Mouse (Mus musculus) limb, embryonic 10.5 days (tissue): ENCODE results near the gene Cd300a. TPM values are rescaled to one million over a fixed set of nuclear protein-coding genes. Genes with fewer than 3 reads are reported as not detected.
A peak's percentile ranks its signal among the peaks of the same experiment; 100 is the strongest.

Experiments used
- DNase-seq: peaks from one replicate; pipeline ENCODE4 v3.0.0-alpha.2; 2017; ENCODE audit warnings: low spot score
- H3K27ac ChIP-seq: fragments of 300-500 bp; sonication (generic); 2 replicates; pipeline ENCODE4 v1.5.1; 2016; ENCODE audit warnings: mild to moderate bottlenecking
- H3K27me3 ChIP-seq: fragments of 300-500 bp; sonication (generic); 2 replicates; pipeline ENCODE4 v1.6.1; 2016; ENCODE audit warnings: low read depth, mild to moderate bottlenecking; ENCODE audit not compliant: poor library complexity, severe bottlenecking
- H3K36me3 ChIP-seq: fragments of 300-500 bp; sonication (generic); 2 replicates; pipeline ENCODE4 v1.6.1; 2016; ENCODE audit warnings: mild to moderate bottlenecking, moderate library complexity
- H3K4me1 ChIP-seq: fragments of 300-500 bp; sonication (generic); 2 replicates; pipeline ENCODE4 v1.6.1; 2016
- H3K4me3 ChIP-seq: fragments of 300-500 bp; sonication (generic); 2 replicates; pipeline ENCODE4 v1.5.1; 2016; ENCODE audit warnings: mild to moderate bottlenecking, moderate library complexity
- H3K9me3 ChIP-seq: fragments of 300-500 bp; sonication (generic); replicated peaks from 2 replicates; pipeline ENCODE4 v1.6.1; 2016; ENCODE audit warnings: mild to moderate bottlenecking
- WGBS: fragments of 180-500 bp; shearing (Covaris S2); methylation state at CpG from one replicate; pipeline ENCODE4 v1.1.7; 2016; 5-methylcytosine and 5-hydroxymethylcytosine counted together
- polyA plus RNA-seq: library from polyadenylated mRNA; unstranded; fragments of >200 nt; fragmentation: Nextera tagmentation; extraction: Ambion mirVana; gene quantifications from 2 replicates; pipeline ENCODE4 v1.2.1, GENCODE M21; 2016

The Cd300a gene
- polyA plus RNA-seq, 1 experiment from 2014 or later, result 0.49 TPM

DNA sequence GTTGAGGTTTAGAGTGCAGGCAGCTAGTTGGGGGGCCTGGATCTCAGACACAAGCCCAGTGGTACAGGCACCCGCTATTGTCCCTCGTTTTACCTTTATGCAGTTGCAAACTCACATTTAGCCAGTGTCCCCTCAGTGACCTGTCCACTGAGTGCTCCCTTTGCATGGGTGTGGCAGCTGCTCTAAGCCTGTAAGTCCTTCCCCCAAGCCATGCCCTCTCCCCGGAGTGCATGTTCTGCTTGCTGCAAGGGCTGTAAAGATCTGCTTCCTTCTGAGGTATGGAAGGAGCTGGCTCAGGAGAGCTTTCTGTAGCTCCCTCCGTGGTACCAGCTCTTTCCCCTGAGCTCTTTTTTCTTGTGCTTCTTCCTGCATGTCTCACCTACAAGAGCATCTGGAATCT is 43.8 kb downstream of the Cd300a start:
- DNase-seq, result peak; percentile 24
- Histone ChIP-seq H3K36me3 (no peaks in the 10 kb centered on the region), H3K27ac (no peak overlapping the region), H3K27me3 (no peaks in the 10 kb centered on the region), H3K4me1 (no peaks in the 10 kb centered on the region), H3K9me3 (no peaks in the 10 kb centered on the region), H3K4me3 (no peak overlapping the region)
- WGBS, result 84% methylated on average over 4 of the region's 4 CpGs

DNA sequence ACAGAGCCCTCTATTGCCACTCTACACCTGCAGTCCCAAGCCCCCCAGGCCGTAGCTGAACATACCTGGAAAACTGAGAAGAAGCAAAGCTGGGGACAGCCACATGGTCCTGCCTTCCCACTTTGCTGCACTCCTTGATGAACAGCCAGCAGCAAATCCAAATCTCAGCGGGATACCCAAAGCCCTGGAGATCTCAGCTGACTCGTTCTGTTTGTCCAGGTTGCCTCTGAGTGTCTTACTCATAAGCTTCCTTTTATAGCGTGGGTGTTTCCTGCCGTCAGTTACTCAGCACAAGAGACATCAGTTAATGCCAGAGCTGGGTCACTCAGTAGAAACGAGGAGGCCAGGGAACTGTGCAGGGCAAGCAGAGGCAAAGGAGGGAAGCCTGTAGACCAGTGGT is 44.3 kb downstream of the Cd300a start, which contains the start of gene Cd300lb:
Gene Cd300lb, minus strand, starts transcription at position 243 of the 400 bp plus-strand sequence.
- Histone ChIP-seq H3K4me1 (no peaks in the 10 kb centered on the region), H3K4me3 (no peak within 1 kb of the TSS), H3K36me3 (no peaks in the 10 kb centered on the region), H3K27ac (no peak within 1 kb of the TSS), H3K9me3 (no peaks in the 10 kb centered on the region), H3K27me3 (no peaks in the 10 kb centered on the region)
- DNase-seq, result peak; percentile 1
- 68% methylated on average over 6 of the region's 6 CpGs for WGBS

Other genes with a start within 250 kb of the Cd300a start
- 966 and 1,201 TPM in 2 replicates for gene Rpl38, start 221.5 kb upstream of the Cd300a start, polyA plus RNA-seq
- 8.6 and 9.2 TPM in 2 replicates for gene Ttyh2, start 214.6 kb upstream of the Cd300a start, polyA plus RNA-seq
- 0.13 and 0.39 TPM in 2 replicates for gene Dnaic2, start 162.6 kb upstream of the Cd300a start, polyA plus RNA-seq
- gene Kif19a, start 124.7 kb upstream of the Cd300a start, polyA plus RNA-seq, result 0.13 TPM in 1 of 2 replicates, not detected in the other
- 0.14 TPM in 1 of 2 replicates, not detected in the other for gene Btbd17, start 94.1 kb upstream of the Cd300a start, polyA plus RNA-seq
- gene Gpr142, start 91.1 kb upstream of the Cd300a start, polyA plus RNA-seq, result not detected in 2 replicates
- gene Gprc5c, start 38.9 kb upstream of the Cd300a start, polyA plus RNA-seq, result 40.7 and 50.1 TPM in 2 replicates
- gene Cd300lb, start 44.3 kb downstream of the Cd300a start, polyA plus RNA-seq, result not detected in 2 replicates
- gene Cd300c, start 79.1 kb downstream of the Cd300a start, polyA plus RNA-seq, result not detected in 2 replicates
- gene Cd300ld, start 99.9 kb downstream of the Cd300a start, polyA plus RNA-seq, result not detected in 2 replicates
- 0.51 TPM in 1 of 2 replicates, not detected in the other for gene Cd300c2, start 111.8 kb downstream of the Cd300a start, polyA plus RNA-seq
- gene Cd300ld2, start 126.2 kb downstream of the Cd300a start, polyA plus RNA-seq, result not detected in 2 replicates
- gene Cd300ld4, start 137.0 kb downstream of the Cd300a start, polyA plus RNA-seq, result not detected in 2 replicates
- gene Cd300ld5, start 147.7 kb downstream of the Cd300a start, polyA plus RNA-seq, result not detected in 2 replicates
- gene Cd300ld3, start 158.4 kb downstream of the Cd300a start, polyA plus RNA-seq, result not detected in 2 replicates
- gene Cd300e, start 172.1 kb downstream of the Cd300a start, polyA plus RNA-seq, result not detected in 2 replicates
- gene Rab37, start 201.4 kb downstream of the Cd300a start, polyA plus RNA-seq, result 0.95 and 1.8 TPM in 2 replicates
- gene Cd300lf, start 244.0 kb downstream of the Cd300a start, polyA plus RNA-seq, result 0.06 TPM in 1 of 2 replicates, not detected in the other